Mouse (Mus musculus) embryonic facial prominence, embryonic 12.5 days (tissue): ENCODE results near the gene Slc2a10. TPM values are rescaled to one million over a fixed set of nuclear protein-coding genes. Genes with fewer than 3 reads are reported as not detected.
A peak's percentile ranks its signal among the peaks of the same experiment; 100 is the strongest.
"Not testable (repeated sequence)": the region's sequence is repeated elsewhere in the genome, so short reads cannot be mapped to it uniquely, and the experiment has no call there.

ENCODE experiments used
- ATAC-seq: fragments of 200-750 bp; cut with Nextera tagmentation; 2 replicates; pipeline ENCODE4 v1.8.0; 2017; ENCODE audit not compliant: insufficient number of reproducible peaks, insufficient read depth, low FRiP score, low TSS enrichment
- H3K27ac ChIP-seq: fragments of 300-500 bp; sonication (generic); 2 replicates; pipeline ENCODE4 v1.5.1; 2016; ENCODE audit warnings: mild to moderate bottlenecking
- H3K27me3 ChIP-seq: fragments of 300-500 bp; sonication (generic); 2 replicates; pipeline ENCODE4 v1.6.1; 2016; ENCODE audit warnings: mild to moderate bottlenecking, moderate library complexity
- H3K36me3 ChIP-seq: fragments of 300-500 bp; sonication (generic); 2 replicates; pipeline ENCODE4 v1.6.1; 2016; ENCODE audit warnings: mild to moderate bottlenecking
- H3K4me1 ChIP-seq: fragments of 300-500 bp; sonication (generic); 2 replicates; pipeline ENCODE4 v1.6.1; 2016
- H3K4me2 ChIP-seq: fragments of 300-500 bp; sonication (generic); replicated peaks from 2 replicates; pipeline ENCODE4 v1.6.1; 2016; ENCODE audit warnings: mild to moderate bottlenecking, moderate library complexity
- H3K4me3 ChIP-seq: fragments of 300-500 bp; sonication (generic); 2 replicates; pipeline ENCODE4 v1.5.1; 2016; ENCODE audit warnings: mild to moderate bottlenecking
- H3K9ac ChIP-seq: fragments of 300-500 bp; sonication (generic); 2 replicates; pipeline ENCODE4 v1.6.1; 2016; ENCODE audit warnings: mild to moderate bottlenecking, moderate library complexity
- H3K9me3 ChIP-seq: fragments of 300-500 bp; sonication (generic); 2 replicates; pipeline ENCODE4 v1.6.1; 2016; ENCODE audit warnings: mild to moderate bottlenecking, moderate library complexity
- WGBS: fragments of 180-500 bp; shearing (Covaris S2); methylation state at CpG from one replicate; pipeline ENCODE4 v1.1.7; 2016; 5-methylcytosine and 5-hydroxymethylcytosine counted together
- polyA plus RNA-seq: library from polyadenylated mRNA; unstranded; fragments of >200 nt; fragmentation: Nextera tagmentation; extraction: Ambion mirVana; gene quantifications from 2 replicates; pipeline ENCODE4 v1.2.1, GENCODE M21; 2016

The Slc2a10 gene
- polyA plus RNA-seq, 1 experiment from 2014 or later = 10.2 TPM

GRCm38 (mm10) chr2:165543670-165544016, 40.1 kb downstream of the Slc2a10 start:
- WGBS = 71% methylated on average over 10 of the region's 10 CpGs
- H3K4me1 ChIP-seq = peaks cover 8% of the 10 kb centered on the region; the same call in 1 of the 2 replicates
- no peak overlapping the region for H3K4me2 ChIP-seq
- no peaks in the 10 kb centered on the region for H3K27me3 ChIP-seq
- no peak for ATAC-seq
- no peaks in the 10 kb centered on the region for H3K36me3 ChIP-seq
- H3K27ac ChIP-seq = no peak overlapping the region
- H3K9me3 ChIP-seq = no peaks in the 10 kb centered on the region
- H3K4me3 ChIP-seq = no peak overlapping the region
- no peak overlapping the region for H3K9ac ChIP-seq

DNA sequence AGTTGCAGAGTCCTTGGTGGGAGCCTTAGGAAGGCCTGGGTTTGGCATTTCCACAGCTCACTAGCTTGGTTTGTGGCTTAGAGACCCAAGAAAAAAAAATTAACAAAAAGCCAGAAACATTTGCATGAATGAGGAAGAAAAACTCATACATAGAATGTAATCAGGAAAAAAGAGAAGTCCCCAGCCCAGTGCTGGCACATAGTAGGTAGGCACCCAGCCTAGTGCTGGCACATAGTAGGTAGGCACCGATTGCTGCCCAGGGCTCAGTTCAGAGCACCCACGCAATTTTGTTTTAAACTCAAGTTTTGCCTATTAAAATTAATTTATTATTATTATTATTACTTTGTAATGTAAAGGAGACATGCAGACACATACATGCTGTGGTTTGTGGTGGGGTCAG, 42.1 kb downstream of the Slc2a10 start:
- Histone ChIP-seq H3K27me3 (no peaks in the 10 kb centered on the region), H3K4me3 (no peak overlapping the region), H3K4me1 (peaks cover 8% of the 10 kb centered on the region; the same call in 1 of the 2 replicates), H3K4me2 (no peak overlapping the region), H3K9me3 (no peaks in the 10 kb centered on the region), H3K27ac (no peak overlapping the region), H3K36me3 (no peaks in the 10 kb centered on the region), H3K9ac (no peak overlapping the region)
- 87% methylated on average over 2 of the region's 2 CpGs for WGBS
- no peak for ATAC-seq

DNA sequence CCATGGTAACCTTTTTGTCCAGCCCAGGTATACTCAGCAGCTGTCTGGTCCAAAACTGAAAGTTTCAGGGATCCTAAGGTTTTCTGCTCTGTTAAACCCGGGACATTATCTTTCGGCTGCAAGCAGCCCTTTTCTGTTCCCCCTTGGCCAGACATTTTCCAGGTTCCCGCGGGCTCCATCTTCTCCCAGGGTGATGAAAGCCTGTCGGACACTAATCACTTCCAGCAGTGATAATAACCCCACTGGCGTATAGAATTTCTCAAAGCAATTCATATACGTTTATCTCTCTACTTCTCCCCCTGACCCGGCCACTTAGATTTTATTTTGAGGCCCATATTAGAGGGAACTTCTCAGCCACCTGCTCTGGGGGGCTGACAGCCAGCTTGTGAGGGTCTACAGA, 42.8 kb downstream of the Slc2a10 start:
- Histone ChIP-seq H3K27me3 (no peaks in the 10 kb centered on the region), H3K4me2 (no peak overlapping the region), H3K4me1 (peaks cover 8% of the 10 kb centered on the region; the same call in 1 of the 2 replicates), H3K9me3 (no peaks in the 10 kb centered on the region), H3K36me3 (no peaks in the 10 kb centered on the region), H3K4me3 (no peak overlapping the region), H3K27ac (no peak overlapping the region), H3K9ac (no peak overlapping the region; the same call in 1 of the 2 replicates)
- 15% methylated on average over 8 of the region's 8 CpGs for WGBS
- no peak for ATAC-seq

- H3K36me3 ChIP-seq = no peaks in the 10 kb centered on the region
Measured at GRCm38 (mm10) chr2:165547410-165547809, 43.8 kb downstream of the Slc2a10 start.

DNA sequence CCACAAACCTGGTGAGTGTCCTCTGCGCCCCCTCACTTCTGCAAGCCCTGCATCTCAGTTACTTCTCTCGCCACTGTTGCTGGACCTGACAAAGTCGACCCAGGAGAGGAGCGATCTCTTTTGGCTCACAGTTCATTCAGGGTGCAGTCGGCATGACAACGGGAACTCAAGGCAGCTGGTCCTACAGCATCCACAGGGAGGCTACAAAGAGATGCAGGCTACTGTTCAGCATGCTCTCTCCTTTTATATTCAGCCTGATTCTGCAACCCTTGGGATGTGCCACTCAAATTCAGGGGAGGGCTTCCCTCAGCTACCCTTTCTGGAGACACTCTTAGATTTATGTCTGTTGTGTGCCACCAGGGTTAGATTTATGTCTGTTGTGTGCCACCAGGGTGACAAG, 45.0 kb downstream of the Slc2a10 start:
- no peak for ATAC-seq
- no peak overlapping the region for H3K27ac ChIP-seq
- H3K9ac ChIP-seq = no peak overlapping the region
- H3K4me1 ChIP-seq = peaks cover 8% of the 10 kb centered on the region; the same call in 1 of the 2 replicates
- no peak overlapping the region for H3K4me3 ChIP-seq
- H3K36me3 ChIP-seq = no peaks in the 10 kb centered on the region
- H3K9me3 ChIP-seq = no peaks in the 10 kb centered on the region
- no peaks in the 10 kb centered on the region for H3K27me3 ChIP-seq
- no peak overlapping the region for H3K4me2 ChIP-seq
- 77% methylated on average over 6 of the region's 6 CpGs for WGBS

More at GRCm38 (mm10) chr2:165547410-165547809, 43.8 kb downstream of the Slc2a10 start:
- Histone ChIP-seq H3K4me1 (peaks cover 8% of the 10 kb centered on the region; the same call in 1 of the 2 replicates), H3K9ac (no peak overlapping the region), H3K4me3 (no peak overlapping the region), H3K27me3 (no peaks in the 10 kb centered on the region), H3K9me3 (no peaks in the 10 kb centered on the region), H3K4me2 (no peak overlapping the region), H3K27ac (0 out of 2 replicates have a peak overlapping the region, but pooled peaks have one; percentile 20)
- WGBS = 53% methylated on average over 9 of the region's 9 CpGs
- no peak for ATAC-seq

GRCm38 (mm10) chr2:165550410-165550809, 46.8 kb downstream of the Slc2a10 start:
- H3K27ac ChIP-seq, H3K27me3 ChIP-seq, H3K9me3 ChIP-seq, H3K9ac ChIP-seq, ATAC-seq, H3K4me1 ChIP-seq, H3K4me2 ChIP-seq, H3K4me3 ChIP-seq, H3K36me3 ChIP-seq: not testable (repeated sequence)
- 70% methylated on average over 7 of the region's 7 CpGs for WGBS

- H3K9me3 ChIP-seq = no peaks in the 10 kb centered on the region
- H3K4me3 ChIP-seq = no peak overlapping the region
- 0 out of 2 replicates have a peak, but pooled peaks cover 2% of the 10 kb centered on the region for H3K4me1 ChIP-seq
- no peak overlapping the region for H3K9ac ChIP-seq
- no peaks in the 10 kb centered on the region for H3K36me3 ChIP-seq
- H3K27me3 ChIP-seq = peaks cover 3% of the 10 kb centered on the region; the same call in 1 of the 2 replicates
- whole genome bisulfite sequencing = 58% methylated on average over 9 of the region's 9 CpGs
- no peak for ATAC-seq
- H3K4me2 ChIP-seq = no peak overlapping the region
- H3K27ac ChIP-seq = no peak overlapping the region
Measured at GRCm38 (mm10) chr2:165554066-165554465, 50.5 kb downstream of the Slc2a10 start.

GRCm38 (mm10) chr2:165557278-165557677, 53.7 kb downstream of the Slc2a10 start:
- H3K36me3 ChIP-seq = no peaks in the 10 kb centered on the region
- H3K9me3 ChIP-seq = no peaks in the 10 kb centered on the region
- H3K27me3 ChIP-seq = peaks cover 3% of the 10 kb centered on the region; the same call in 1 of the 2 replicates
- peaks cover 16% of the 10 kb centered on the region; the same call in 1 of the 2 replicates for H3K4me1 ChIP-seq
- H3K9ac ChIP-seq = no peak overlapping the region
- WGBS = 87% methylated on average over 7 of the region's 7 CpGs
- ATAC-seq = no peak
- no peak overlapping the region for H3K27ac ChIP-seq
- no peak overlapping the region for H3K4me3 ChIP-seq
- H3K4me2 ChIP-seq = no peak overlapping the region

GRCm38 (mm10) chr2:165558916-165559315, 55.3 kb downstream of the Slc2a10 start:
- Histone ChIP-seq H3K9me3 (no peaks in the 10 kb centered on the region), H3K36me3 (no peaks in the 10 kb centered on the region), H3K27me3 (peaks cover 14% of the 10 kb centered on the region), H3K27ac (no peak overlapping the region), H3K4me3 (no peak overlapping the region), H3K4me2 (no peak overlapping the region), H3K9ac (no peak overlapping the region), H3K4me1 (peaks cover 26% of the 10 kb centered on the region)
- 55% methylated on average over 11 of the region's 11 CpGs for WGBS
- ATAC-seq = no peak

- Histone ChIP-seq H3K4me1 (peaks cover 26% of the 10 kb centered on the region), H3K4me2 (no peak overlapping the region), H3K9me3 (no peaks in the 10 kb centered on the region), H3K36me3 (no peaks in the 10 kb centered on the region), H3K9ac (no peak overlapping the region), H3K4me3 (no peak overlapping the region), H3K27ac (peak overlapping the region; percentile 32; the same call in 1 of the 2 replicates), H3K27me3 (peaks cover 20% of the 10 kb centered on the region)
- ATAC-seq = no peak
- 14% methylated on average over 11 of the region's 11 CpGs for WGBS
Measured at GRCm38 (mm10) chr2:165559506-165560235, 56.1 kb downstream of the Slc2a10 start.

DNA sequence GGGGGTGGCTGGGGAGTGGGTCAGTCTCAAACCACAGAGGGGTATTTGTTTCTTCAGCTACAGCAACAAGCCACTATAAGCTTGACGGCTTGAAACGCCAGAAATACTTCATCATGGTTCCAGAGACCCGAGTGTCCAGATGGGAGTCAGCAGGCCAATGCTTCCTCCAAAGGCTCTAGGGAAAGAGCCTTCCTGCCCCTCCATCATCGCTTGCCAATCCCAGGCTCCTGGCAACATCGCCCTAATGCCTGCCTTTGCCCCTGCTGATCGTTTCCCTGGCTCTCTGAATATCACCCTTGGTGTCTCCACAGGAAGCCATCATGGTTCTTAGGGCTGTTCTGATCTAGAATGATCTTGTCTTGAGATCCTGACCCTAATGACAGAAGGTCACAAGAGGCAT, 58.3 kb downstream of the Slc2a10 start:
- peaks cover 26% of the 10 kb centered on the region for H3K4me1 ChIP-seq
- no peak overlapping the region for H3K9ac ChIP-seq
- peaks cover 28% of the 10 kb centered on the region for H3K27me3 ChIP-seq
- no peak overlapping the region for H3K4me3 ChIP-seq
- H3K27ac ChIP-seq = no peak overlapping the region
- WGBS = 72% methylated on average over 6 of the region's 6 CpGs
- no peak overlapping the region for H3K4me2 ChIP-seq
- no peaks in the 10 kb centered on the region for H3K36me3 ChIP-seq
- no peaks in the 10 kb centered on the region for H3K9me3 ChIP-seq
- no peak for ATAC-seq

DNA sequence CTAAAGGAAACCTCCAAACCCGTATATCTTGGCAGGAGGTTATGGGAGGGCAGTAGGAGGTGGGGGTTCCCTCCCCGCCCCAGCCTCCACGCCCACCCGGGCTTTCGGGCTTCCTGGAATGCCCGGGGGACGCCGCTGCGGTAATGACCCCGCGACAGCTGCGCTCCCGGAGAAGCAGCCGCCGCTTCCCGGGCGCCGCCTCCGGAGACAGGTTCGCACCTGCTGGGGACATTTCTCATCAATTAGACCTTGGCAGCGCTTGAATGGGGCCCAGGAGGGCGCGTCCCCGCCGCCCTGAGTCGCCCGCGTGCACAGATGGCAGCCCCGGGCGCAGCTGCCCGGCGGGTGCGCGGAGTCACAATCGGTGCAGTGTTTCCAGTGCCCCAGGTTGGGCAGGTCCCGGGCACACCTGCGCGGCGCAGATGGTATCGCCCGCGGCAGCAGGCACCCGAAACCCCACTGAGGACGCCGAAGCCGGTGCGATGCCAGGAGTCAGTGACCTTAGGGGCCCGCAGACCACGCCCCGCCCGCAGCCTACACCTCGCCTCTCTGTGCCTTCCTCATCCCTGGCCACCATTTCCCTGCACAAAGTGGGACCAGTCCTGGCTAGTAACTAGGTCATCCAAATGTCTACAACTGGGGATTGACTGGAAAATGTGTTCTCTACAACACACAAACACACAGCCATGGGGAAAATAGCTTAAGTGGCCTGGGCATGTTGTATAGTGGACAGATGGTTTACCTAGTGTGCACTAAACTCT, 59.9 kb downstream of the Slc2a10 start:
- H3K4me2 ChIP-seq = peak overlapping the region; percentile 66
- peaks cover 28% of the 10 kb centered on the region for H3K27me3 ChIP-seq
- peaks cover 37% of the 10 kb centered on the region for H3K4me1 ChIP-seq
- H3K36me3 ChIP-seq = no peaks in the 10 kb centered on the region
- peak overlapping the region; percentile 32 for H3K4me3 ChIP-seq
- peak; percentile 58; the same call in 1 of the 2 replicates for ATAC-seq
- no peaks in the 10 kb centered on the region for H3K9me3 ChIP-seq
- no peak overlapping the region for H3K27ac ChIP-seq
- peak overlapping the region; percentile 20; the same call in 1 of the 2 replicates for H3K9ac ChIP-seq
- WGBS = 2% methylated on average over 52 of the region's 52 CpGs
